Mouse (Mus musculus) yolk sac, embryonic 10.5 days (tissue): ENCODE data around the gene Reep6.
A peak's percentile ranks its signal among the peaks of the same experiment; 100 is the strongest.
"Not testable (repeated sequence)": the region's sequence is repeated elsewhere in the genome, so short reads cannot be mapped to it uniquely, and the experiment has no call there.

Source experiments
- DNase-seq: peaks from one replicate; pipeline ENCODE4 v3.0.0-alpha.2; 2017; ENCODE audit warnings: low spot score

Reep6 gene

DNA sequence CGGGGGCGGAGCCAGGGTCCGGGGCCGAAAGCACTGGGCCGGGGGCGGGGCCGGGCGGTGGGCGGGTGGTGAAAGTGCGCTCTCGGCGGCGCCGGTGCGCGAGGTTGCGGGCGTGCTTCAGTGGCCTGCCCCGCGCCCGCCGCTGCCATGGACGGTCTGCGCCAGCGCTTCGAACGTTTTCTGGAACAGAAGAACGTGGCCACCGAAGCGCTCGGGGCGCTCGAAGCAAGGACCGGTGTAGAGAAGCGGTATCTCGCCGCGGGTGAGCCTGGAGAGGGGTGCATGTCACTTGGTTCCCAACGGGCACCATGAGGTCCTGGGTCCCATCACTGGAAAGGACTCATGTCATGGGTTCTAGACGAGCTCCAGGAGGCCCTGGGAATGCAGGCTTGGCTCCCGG is 331 bp downstream of the Reep6 start:
- no peak for DNase-seq

- no peak for DNase-seq
Observed at GRCm38 (mm10) chr10:80330888-80331287, 1.1 kb downstream of the Reep6 start.

DNA sequence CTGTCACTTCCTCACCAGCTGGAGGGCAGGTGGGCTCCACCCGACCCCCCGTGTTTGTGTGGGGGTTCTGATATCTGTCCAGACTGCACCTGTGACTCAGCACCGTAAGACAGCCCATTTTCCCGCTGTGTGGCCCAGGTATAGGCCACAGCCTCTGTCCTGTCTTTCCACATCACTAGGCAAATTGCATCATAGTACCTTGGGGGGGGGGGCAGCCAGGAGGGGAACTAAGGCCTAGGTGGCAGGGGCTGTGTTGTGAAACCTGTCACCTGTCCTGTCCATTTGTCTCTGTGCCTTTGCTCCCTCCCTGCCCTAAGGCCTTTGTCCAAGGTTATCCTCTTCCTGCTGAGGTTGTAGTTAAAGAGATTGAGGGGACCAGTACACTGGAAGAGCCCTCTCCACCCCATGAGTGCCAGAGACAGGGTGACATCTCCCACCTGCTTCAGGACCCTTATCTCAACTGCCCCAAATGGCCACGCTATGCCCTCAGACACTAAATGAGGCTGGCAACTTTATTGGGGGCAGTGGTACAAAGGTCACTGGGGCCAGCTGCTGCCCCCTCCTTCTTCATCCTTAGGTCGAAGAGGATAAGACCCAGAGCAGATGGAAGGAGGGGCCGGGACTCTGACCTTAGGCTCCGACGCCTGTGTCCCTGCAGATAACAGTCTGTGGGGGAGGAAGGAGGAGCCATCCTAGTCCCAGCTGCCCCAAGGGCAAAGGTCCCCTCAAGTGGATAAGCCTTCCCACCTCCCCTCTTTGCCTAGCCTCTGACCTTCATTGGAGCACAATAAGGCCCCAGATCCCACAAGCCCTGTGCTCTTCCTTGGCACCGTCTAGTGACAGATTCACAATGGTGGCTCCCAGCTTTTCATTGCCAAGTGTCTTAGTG is 2.1 kb downstream of the Reep6 start:
- DNase-seq, result peak; percentile 91

- no peak for DNase-seq
Observed at GRCm38 (mm10) chr10:80332525-80332989, 2.8 kb downstream of the Reep6 start.

DNA sequence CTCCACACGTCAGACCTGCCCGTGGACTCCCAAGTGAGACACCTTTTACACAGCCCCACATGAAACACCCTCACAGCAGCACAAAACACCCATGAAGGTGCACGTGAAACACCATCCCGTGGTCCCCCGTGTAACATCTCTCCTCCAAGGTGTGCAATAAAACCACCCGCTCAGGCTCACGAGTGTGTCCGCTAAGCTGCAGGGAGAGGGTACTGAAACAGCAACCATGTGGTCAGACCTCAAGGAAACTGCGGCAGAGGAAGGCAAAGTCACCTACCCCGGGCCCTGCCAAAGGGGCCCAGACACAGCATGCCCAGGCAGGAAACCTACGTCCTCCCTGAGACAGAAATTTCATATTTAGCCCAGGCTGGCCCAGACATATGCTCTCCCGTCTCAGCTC is 6.5 kb downstream of the Reep6 start:
- no peak for DNase-seq

DNA sequence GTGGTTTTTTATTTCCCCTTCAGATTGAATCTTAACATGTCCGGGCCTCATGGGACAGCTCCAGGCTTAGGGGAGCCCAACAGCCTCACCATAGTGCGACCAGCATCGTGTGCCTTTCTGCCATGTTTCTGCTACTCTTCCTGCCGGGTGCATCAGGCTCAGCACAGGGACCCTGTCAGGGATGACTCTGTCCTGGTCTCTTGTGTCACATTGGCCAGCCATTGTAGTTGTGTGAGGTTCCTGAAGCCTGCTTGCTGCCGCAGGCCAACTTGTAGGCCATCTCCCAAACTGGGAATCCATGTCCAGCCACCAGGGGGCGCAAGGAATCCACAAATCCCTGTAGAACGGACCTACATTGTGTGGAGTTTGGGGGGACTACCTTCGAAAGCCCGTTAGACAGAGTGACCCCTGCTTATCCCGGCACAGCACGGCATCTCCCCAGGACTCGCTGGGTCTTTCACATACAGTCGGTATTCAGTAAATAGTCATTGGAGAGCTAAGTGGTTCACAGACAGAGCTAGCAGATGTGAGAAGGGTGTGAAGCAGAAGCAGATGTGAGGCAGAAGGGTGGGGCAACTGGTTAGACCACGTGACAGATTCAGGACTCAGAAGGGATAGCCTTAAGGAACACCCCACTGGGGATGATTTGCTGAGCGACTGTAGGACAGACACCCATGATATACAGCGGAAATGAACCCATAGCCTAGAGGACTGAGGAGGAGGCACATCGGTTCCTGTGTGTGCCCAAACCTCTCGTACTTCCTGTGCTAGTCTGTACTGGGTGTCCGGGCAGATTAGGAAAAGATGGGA is 10.4 kb downstream of the Reep6 start:
- peak; percentile 85 for DNase-seq

DNA sequence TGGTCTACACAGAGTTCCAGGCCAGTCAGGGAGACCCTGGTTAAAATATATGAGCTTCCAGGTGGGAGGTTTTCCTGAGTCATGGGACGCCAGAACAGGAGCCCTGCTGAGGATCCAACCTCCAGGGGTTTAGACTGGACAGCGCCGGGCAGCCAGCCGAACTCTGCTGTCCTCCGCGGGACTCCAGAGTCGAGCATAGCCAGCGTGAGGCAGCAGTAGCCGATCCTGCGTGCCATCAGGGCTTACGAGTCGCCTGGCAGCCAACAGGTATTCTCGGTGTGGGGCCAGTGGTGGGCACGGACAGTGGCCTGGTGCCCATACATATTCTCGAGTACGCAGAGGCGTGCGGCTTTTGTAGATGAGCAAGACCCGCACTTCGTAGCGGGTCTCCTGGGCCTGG is 11.3 kb downstream of the Reep6 start:
- DNase-seq, result no peak

- peak; percentile 82 for DNase-seq
Observed at GRCm38 (mm10) chr10:80341491-80342304, 11.9 kb downstream of the Reep6 start.

GRCm38 (mm10) chr10:80342305-80342748 is 12.6 kb downstream of the Reep6 start:
- DNase-seq, result no peak

DNA sequence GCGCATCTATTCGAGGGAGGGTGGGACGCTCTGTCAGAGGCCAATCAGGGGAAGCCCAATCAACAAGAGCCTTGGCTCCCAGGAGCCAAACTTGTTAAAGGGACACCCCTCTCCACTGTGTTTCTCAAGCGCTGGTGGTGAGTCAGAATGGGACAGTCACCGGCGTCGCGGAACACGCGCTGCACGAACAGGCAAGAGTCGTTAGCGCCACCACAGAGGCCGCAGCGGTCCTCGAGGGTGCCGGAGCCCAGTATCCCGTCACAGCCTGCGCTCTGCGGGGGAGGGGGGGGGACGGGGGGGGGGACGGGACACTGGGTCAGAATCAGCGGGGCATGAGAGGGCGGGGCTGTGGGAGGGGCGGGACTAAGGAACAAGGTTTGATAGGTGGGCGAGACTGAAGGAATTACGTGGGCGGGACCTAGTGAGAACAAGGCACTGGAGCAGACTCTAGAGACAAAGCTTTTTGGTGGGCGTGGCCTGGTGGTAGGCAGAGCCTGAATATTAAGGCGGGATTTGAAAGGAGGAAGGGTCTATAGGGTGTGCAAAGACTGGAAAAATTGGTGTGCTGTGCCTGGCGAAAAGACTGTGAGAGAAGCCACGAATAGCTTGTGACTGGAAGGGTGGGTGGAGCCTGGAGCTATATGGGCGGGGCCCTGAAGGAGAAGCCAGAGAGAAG is 13.1 kb downstream of the Reep6 start:
- peak; percentile 93 for DNase-seq

- no peak for DNase-seq
Observed at GRCm38 (mm10) chr10:80343425-80343895, 13.7 kb downstream of the Reep6 start.

DNA sequence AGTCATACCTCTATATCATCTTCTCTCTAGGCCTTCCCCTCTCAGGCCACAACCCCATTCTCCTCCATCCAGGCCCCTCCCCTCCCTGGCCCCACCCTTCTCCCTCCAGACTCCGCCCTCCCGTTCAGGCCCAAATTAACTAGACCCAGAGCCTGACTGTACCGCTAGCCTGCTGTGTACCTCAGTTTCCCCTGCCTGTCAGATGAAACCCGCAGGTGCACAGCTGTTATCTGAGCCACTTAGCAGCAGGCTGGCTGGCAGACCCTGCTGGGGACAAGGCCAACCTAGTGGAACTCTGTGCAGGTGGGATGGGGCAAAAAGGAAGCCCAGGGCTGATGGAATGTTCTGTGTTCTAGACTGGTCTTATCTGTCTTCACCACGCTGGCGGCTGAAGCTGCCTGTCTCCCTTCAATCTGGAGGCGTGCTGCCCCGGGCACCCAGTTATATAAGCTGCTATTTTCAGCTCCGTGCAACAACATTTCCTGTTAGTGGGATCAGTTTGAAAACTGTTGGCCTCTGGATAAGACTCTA is 14.4 kb downstream of the Reep6 start:
- peak; percentile 70 for DNase-seq

DNA sequence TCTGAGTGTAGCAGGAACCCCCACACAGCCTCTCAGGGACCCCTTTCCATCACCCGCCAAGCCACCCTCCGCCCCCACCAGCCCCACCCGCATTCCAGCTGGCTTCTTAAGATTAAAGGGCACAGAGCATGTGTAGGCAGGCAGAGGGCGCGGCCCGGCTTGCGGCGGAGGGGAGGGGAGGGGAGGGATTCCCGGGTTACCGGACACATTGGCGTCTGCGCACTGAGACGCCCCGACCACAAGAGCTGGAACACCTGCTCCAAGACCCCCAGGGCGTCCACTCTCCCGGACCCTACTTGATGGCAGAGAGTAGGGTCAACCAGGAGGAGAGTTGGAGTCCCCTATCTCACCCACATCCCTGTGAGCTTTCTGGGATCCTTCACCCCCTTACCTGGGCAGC is 15.4 kb downstream of the Reep6 start:
- DNase-seq, result peak; percentile 68

DNA sequence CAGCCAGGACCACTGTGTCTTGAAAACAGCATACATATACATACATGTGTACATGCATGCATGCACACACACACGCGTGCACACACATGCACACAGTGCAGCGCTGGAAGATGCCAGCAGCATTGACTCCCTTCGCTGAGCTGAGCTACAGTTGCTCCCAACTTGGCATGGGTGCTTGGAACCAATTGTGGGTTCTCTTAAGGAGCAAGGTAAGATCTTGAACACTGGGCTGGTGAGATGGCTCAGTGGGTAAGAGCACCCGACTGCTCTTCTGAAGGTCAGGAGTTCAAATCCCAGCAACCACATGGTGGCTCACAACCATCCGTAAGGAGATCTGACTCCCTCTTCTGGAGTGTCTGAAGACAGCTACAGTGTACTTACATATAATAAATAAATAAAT is 16.2 kb downstream of the Reep6 start:
- DNase-seq, result not testable (repeated sequence)

DNA sequence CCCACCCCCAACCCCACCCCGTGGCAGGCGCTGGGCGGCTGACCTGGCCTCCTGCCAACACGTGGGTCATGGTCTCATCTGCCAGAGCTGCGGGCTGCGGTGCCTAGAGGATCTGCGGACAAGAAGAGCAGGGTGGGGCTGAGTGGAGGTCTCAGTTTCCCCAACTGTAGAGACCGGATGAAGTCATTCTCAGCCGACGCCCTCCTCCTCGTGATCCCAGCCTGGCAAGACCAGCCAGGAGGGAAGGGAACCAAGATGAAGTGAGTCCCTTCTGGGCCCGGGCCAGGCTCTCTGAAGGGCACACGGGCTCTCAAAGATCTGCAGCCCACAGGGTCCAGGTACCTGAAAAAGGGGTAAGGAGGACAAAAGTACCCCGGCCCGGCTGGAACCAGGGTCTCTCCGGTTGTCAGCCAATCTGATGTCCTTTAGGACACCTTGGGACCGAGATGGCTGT is 17.8 kb downstream of the Reep6 start:
- no peak for DNase-seq

- peak; percentile 69 for DNase-seq
Observed at GRCm38 (mm10) chr10:80348244-80348781, 18.6 kb downstream of the Reep6 start, which contains the start of gene Adamtsl5. Gene Adamtsl5, minus strand, starts transcription at chr10:80348412.

DNA sequence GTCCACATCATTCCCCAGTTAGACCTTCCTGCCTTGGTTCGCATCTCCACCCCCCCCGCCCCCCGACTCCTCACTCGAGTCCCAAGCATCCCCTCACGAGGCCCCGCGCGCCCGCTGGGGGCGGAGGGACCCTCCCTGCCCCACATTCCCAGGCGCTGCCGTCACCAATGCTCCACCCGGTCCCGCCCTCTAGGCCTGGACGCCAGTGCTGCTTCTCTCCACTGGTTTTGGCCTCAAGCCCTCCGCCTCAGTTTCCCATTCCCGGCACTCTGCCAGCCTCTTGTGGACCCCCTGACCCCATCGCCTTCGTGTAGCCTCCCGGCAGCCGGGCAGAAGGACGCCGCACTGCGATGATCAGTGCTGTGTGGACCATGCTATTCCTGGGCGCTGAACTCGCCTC is 19.2 kb downstream of the Reep6 start:
- DNase-seq, result peak; percentile 22

- DNase-seq, result peak; percentile 80
Observed at GRCm38 (mm10) chr10:80350292-80350691, 20.5 kb downstream of the Reep6 start.

- DNase-seq, result peak; percentile 86
Observed at GRCm38 (mm10) chr10:80351896-80352295, 22.1 kb downstream of the Reep6 start.

DNA sequence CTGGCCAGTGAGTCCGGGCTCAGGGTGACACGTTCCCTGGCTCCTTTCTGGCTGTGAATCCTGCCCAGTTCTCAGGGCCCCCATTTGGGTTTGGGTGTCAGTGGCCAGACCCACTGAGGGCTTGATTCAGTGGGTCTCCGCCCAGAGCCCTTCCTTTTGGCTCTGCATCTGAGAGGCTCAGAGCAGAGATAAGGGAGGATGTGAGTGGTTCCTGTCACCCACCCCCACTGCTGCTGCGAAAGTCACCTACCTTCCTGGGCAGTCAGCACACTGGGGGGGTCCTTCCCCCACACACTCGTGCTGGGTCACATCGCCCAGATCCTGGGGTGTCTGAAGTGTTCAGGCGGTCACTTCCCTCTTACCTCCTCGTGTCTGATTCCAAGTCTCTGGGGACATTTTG is 23.0 kb downstream of the Reep6 start:
- no peak for DNase-seq

- DNase-seq, result no peak
Observed at GRCm38 (mm10) chr10:80355431-80355830, 25.7 kb downstream of the Reep6 start.
